Mouse (Mus musculus) embryonic facial prominence, embryonic 15.5 days (tissue): ENCODE results near the gene Cbx2. TPM values are rescaled to one million over a fixed set of nuclear protein-coding genes. Genes with fewer than 3 reads are reported as not detected.

Source experiments
- ATAC-seq: fragments of 200-750 bp; cut with Nextera tagmentation; 2 replicates; pipeline ENCODE4 v1.8.0; 2017; ENCODE audit warnings: low read depth, moderate TSS enrichment; ENCODE audit not compliant: insufficient number of reproducible peaks, low FRiP score, low TSS enrichment
- H3K27ac ChIP-seq: fragments of 300-500 bp; sonication (generic); replicated peaks from 2 replicates; pipeline ENCODE4 v1.5.1; 2015; ENCODE audit warnings: mild to moderate bottlenecking, inconsistent platforms
- H3K27me3 ChIP-seq: fragments of 300-500 bp; sonication (generic); 2 replicates; pipeline ENCODE4 v1.6.1; 2015; ENCODE audit warnings: inconsistent platforms
- H3K36me3 ChIP-seq: fragments of 300-500 bp; sonication (generic); 2 replicates; pipeline ENCODE4 v1.6.1; 2015; ENCODE audit warnings: mild to moderate bottlenecking, inconsistent platforms
- H3K4me1 ChIP-seq: fragments of 300-500 bp; sonication (generic); 2 replicates; pipeline ENCODE4 v1.6.1; 2015; ENCODE audit warnings: inconsistent platforms
- H3K4me2 ChIP-seq: fragments of 300-500 bp; sonication (generic); replicated peaks from 2 replicates; pipeline ENCODE4 v1.6.1; 2015; ENCODE audit warnings: mild to moderate bottlenecking, inconsistent platforms
- H3K4me3 ChIP-seq: fragments of 300-500 bp; sonication (generic); replicated peaks from 2 replicates; pipeline ENCODE4 v1.5.1; 2015; ENCODE audit warnings: mild to moderate bottlenecking, inconsistent platforms
- H3K9ac ChIP-seq: fragments of 300-500 bp; sonication (generic); 2 replicates; pipeline ENCODE4 v1.6.1; 2015; ENCODE audit warnings: inconsistent platforms
- H3K9me3 ChIP-seq: fragments of 300-500 bp; sonication (generic); replicated peaks from 2 replicates; pipeline ENCODE4 v1.6.1; 2016; ENCODE audit warnings: inconsistent platforms
- WGBS: fragments of 180-500 bp; shearing (Covaris S2); methylation state at CpG from one replicate; pipeline ENCODE4 v1.1.7; 2015; 5-methylcytosine and 5-hydroxymethylcytosine counted together
- polyA plus RNA-seq: library from polyadenylated mRNA; unstranded; fragments of >200 nt; fragmentation: Nextera tagmentation; extraction: Ambion mirVana; gene quantifications from 2 replicates; pipeline ENCODE4 v1.2.1, GENCODE M21; 2015

Cbx2 gene
- polyA plus RNA-seq, 1 experiment from 2014 or later = 37.0 TPM

DNA sequence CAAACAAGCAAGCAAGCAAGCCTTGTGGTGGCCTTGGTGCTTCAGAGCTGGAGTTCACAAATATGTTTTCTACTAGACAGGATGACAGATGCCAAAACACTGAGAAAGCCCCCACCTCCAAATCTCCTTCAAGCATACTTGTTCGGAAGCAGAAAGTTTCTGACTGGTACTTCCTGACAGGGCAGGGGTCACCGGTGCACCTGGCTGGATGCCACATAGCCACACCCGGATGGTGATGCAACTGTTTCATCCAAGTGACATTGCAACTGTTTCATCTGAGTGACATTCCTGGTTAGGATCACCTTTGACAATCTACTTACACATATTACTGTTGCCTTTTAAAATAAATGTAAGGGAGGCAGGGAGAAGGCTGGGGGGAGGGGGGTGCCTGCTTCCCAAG, 25.6 kb upstream of the Cbx2 start:
- Histone ChIP-seq H3K4me2 (no peak overlapping the region), H3K27me3 (peaks cover 21% of the 10 kb centered on the region), H3K4me3 (no peak overlapping the region), H3K27ac (no peak overlapping the region), H3K4me1 (peaks cover 29% of the 10 kb centered on the region), H3K36me3 (no peaks in the 10 kb centered on the region), H3K9ac (no peak overlapping the region), H3K9me3 (no peaks in the 10 kb centered on the region)
- ATAC-seq = no peak
- 68% methylated on average over 3 of the region's 3 CpGs for WGBS

DNA sequence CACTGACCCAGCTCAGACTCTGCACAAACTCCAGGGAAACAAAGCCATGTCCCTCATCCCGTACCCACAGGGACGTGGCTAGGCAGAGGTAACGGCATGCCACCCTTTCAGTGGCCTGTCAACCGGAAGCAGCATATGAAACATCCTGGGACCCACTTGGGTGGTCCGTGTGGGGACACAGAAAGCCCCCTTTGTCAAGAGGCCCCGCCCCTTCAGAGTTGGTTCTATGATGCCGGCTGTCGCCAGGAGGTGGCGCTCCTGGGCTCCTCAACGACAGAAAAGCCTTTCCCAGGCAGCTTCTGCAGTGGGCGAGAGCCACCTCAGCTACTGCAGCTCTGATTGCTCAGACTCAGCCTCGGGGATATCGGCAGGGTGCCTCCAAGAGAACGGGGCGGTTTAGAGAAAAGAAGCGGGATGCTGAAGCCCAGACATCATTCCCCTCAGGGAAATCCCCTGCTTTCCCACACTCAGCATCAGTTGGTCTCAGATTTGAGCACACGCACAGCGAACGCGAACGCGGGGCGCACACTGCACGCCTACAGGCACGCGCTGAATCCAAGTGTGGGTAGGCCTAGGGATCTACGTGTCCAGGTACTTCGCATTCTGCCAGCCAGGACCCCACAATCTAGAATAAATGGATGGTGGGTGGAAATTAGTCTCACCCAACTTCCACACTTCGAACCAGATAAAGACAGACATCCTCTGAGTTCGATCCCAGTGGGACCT, 24.1 kb upstream of the Cbx2 start:
- Histone ChIP-seq H3K9me3 (no peaks in the 10 kb centered on the region), H3K4me2 (peak overlapping the region; percentile 55), H3K27me3 (peaks cover 21% of the 10 kb centered on the region), H3K4me1 (peaks cover 29% of the 10 kb centered on the region), H3K36me3 (no peaks in the 10 kb centered on the region), H3K9ac (no peak overlapping the region), H3K27ac (no peak overlapping the region), H3K4me3 (peak overlapping the region; percentile 30)
- 6% methylated on average over 30 of the region's 30 CpGs for WGBS
- ATAC-seq = peak; percentile 58; the same call in 1 of the 2 replicates

- 2% methylated on average over 26 of the region's 26 CpGs for WGBS
- no peaks in the 10 kb centered on the region for H3K9me3 ChIP-seq
- H3K27me3 ChIP-seq = peaks cover 21% of the 10 kb centered on the region
- ATAC-seq = no peak
- H3K4me3 ChIP-seq = peak overlapping the region; percentile 30; the same call in 1 of the 2 replicates
- H3K36me3 ChIP-seq = no peaks in the 10 kb centered on the region
- H3K9ac ChIP-seq = no peak overlapping the region
- H3K27ac ChIP-seq = no peak overlapping the region
- peak overlapping the region; percentile 55 for H3K4me2 ChIP-seq
- H3K4me1 ChIP-seq = peaks cover 29% of the 10 kb centered on the region
Observed at GRCm38 (mm10) chr11:118999361-118999804, 23.4 kb upstream of the Cbx2 start.

DNA sequence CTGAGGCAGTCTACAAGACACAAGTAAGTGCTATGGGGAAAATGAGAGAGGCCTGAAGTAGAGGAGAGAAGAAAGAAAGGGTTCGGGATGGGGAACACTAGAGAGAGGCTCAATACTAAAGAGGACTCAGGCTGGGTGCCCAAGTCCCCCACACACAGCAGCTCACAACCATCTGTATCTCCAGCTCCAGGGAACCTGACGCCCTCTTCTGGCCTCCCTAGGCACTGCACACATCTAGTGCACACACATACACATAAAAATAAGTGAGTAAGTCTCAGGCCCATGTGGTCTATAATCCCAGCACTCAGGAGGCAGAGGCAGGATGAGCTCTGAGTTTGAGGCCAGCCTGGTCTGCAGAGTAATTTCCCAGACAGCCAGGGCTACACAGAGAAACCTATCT, 21.9 kb upstream of the Cbx2 start:
- WGBS = 66% methylated on average over 2 of the region's 2 CpGs
- Histone ChIP-seq H3K27ac (no peak overlapping the region), H3K4me2 (no peak overlapping the region), H3K4me1 (peaks cover 17% of the 10 kb centered on the region), H3K4me3 (no peak overlapping the region), H3K9ac (no peak overlapping the region), H3K27me3 (peaks cover 21% of the 10 kb centered on the region), H3K36me3 (no peaks in the 10 kb centered on the region), H3K9me3 (no peaks in the 10 kb centered on the region)
- ATAC-seq = no peak

DNA sequence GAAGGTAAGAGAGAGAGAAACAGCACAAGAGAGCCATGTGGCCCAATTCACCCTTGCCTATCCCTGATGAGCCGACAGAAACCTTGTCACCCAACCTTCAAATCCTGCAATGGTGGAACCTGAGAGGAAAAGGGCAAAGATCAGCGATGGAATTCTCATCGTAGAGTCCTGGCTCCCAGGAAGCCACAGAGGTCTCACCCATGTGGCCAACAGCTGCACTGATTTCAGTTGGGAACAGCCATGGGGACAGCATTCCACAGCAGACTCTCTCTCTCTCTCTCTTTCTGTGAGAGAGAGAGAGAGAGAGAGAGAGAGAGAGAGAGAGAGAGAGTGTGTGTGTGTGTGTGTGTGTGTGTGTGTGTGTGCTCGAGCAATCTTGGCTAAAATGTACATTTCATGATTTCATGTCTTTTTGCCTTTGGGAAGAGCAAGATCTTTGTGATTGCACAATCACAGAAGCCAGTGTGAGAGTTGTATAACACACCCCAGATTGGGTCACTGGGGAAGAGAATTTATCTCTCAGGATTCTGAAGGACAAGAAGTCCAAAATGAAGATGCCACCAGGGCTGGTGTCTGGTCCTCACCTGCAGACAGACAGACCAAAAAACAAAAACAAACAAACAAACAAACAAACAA, 21.2 kb upstream of the Cbx2 start:
- no peak for ATAC-seq
- H3K4me1 ChIP-seq = peaks cover 17% of the 10 kb centered on the region
- no peak overlapping the region for H3K4me2 ChIP-seq
- no peaks in the 10 kb centered on the region for H3K36me3 ChIP-seq
- peaks cover 21% of the 10 kb centered on the region for H3K27me3 ChIP-seq
- no peaks in the 10 kb centered on the region for H3K9me3 ChIP-seq
- H3K27ac ChIP-seq = no peak overlapping the region
- 39% methylated on average over 4 of the region's 4 CpGs for WGBS
- no peak overlapping the region for H3K9ac ChIP-seq
- no peak overlapping the region for H3K4me3 ChIP-seq

DNA sequence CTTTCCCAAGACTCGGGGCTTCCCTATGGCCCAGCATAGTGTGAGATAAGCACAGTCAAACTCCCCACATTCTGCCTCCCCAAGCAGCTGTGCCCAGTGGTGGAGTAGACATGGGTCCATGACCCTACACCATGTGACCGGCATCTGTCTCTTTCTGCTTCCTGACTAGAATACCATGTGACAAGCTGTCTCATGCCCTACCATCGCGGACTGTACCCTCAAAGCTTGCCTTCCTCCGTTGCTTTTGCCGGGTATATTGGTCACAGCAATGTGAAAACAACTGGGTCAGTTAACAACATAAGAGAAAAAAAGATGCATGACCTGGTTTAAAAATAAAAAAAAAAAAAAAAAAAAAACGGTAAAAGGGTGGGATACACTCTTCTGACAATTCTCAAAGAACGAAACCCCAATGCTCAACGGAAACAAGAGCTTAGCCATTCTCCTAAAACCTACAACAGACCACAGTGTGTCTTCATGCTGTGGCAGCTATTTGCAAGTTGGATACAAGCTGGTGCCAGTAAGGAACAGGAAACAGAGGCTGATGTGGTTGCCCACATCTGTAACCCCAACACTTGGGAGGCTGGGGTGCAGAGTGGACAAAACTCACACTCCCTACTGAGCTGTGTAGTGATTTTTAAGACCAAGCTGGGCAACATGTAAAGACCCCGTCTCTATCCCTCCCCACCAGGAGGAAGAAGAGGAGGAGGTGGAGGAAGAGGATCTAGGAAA, 17.1 kb upstream of the Cbx2 start:
- H3K4me1 ChIP-seq = peaks cover 9% of the 10 kb centered on the region; the same call in 1 of the 2 replicates
- 79% methylated on average over 10 of the region's 10 CpGs for WGBS
- H3K4me2 ChIP-seq = no peak overlapping the region
- no peak overlapping the region for H3K4me3 ChIP-seq
- no peak overlapping the region for H3K9ac ChIP-seq
- no peak for ATAC-seq
- peaks cover 2% of the 10 kb centered on the region; the same call in 1 of the 2 replicates for H3K27me3 ChIP-seq
- H3K36me3 ChIP-seq = no peaks in the 10 kb centered on the region
- H3K9me3 ChIP-seq = no peaks in the 10 kb centered on the region
- no peak overlapping the region for H3K27ac ChIP-seq

- no peaks in the 10 kb centered on the region for H3K27me3 ChIP-seq
- H3K9me3 ChIP-seq = no peaks in the 10 kb centered on the region
- no peak for ATAC-seq
- H3K36me3 ChIP-seq = no peaks in the 10 kb centered on the region
- no peak overlapping the region for H3K4me3 ChIP-seq
- 68% methylated on average over 3 of the region's 3 CpGs for WGBS
- no peak overlapping the region for H3K9ac ChIP-seq
- peaks cover 9% of the 10 kb centered on the region; the same call in 1 of the 2 replicates for H3K4me1 ChIP-seq
- H3K27ac ChIP-seq = no peak overlapping the region
- H3K4me2 ChIP-seq = no peak overlapping the region
Observed at GRCm38 (mm10) chr11:119006462-119006861, 16.3 kb upstream of the Cbx2 start.

DNA sequence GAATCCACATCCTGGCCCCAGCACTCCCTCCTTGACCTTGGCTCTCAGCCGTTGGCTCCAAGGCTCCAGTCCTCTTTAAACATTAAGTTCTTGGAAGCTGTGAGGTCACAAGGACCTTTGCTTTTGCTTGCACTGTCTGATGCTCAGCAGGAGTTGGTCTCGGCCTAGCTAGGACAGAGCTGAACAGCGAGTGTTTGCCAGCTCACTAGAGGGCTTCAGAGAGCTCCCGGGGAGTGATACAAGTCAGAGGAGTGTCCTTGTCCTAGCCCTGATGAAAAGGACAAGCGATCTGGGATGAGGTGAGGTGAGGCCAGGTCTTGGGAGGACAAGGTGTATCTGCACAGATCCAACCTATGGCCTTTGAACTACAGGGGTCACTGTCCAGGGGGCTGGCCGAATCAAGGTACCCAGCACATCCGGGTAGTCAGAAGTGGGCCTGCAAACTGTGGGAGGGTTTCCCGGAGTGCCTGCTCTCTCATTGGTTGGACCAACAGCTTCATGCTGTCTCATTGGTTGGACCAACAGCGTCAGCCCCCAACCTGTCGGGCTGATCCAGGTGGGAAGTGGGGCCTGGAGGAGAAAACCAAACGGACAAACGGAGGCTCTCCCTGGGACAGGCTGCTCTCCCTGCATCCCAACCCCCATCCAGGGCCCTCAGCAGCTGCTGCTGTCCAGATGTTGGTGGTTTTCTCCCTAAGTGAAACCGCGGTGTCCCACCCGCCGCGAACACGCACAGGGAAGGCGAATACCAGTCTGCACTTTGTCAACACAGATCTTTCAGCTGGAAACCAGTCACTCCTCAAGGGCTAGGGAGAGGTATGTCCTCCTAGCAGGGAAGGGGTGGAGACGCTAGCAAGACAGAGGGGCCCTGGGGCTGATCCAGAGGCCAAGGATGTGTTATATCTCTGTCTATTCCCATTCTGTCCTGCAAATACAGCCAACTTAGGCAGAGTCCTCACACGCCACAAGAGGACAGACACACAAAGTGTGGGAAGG, 15.0 kb upstream of the Cbx2 start:
- WGBS = 18% methylated on average over 21 of the region's 21 CpGs

DNA sequence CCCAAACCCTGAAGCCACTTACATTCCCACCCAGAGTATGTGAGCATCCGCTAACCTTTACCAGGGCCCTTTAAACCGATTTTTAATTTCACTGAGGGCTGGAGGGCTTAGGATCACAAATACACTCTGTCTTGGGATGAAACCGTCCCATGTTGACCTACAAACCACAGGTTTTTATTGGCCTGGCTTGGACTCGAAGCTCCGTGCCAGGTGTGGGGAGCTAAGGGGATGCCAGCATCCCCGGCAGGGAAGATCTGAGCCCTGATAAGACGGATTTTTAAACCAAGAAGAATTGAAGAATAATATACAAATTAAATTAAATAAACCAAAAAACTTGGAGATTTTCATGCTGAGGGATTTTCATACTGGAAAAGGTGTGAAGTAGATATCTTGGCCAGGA, 8.3 kb upstream of the Cbx2 start:
- ATAC-seq = no peak
- Histone ChIP-seq H3K9me3 (no peaks in the 10 kb centered on the region), H3K27me3 (no peaks in the 10 kb centered on the region), H3K4me3 (no peak overlapping the region), H3K4me2 (no peak overlapping the region), H3K36me3 (no peaks in the 10 kb centered on the region), H3K27ac (no peak overlapping the region), H3K4me1 (no peaks in the 10 kb centered on the region), H3K9ac (no peak overlapping the region)
- whole genome bisulfite sequencing = 67% methylated on average over 7 of the region's 7 CpGs

More for the DNA sequence above, 15.0 kb upstream of the Cbx2 start:
- Histone ChIP-seq H3K4me1 (peaks cover 9% of the 10 kb centered on the region; the same call in 1 of the 2 replicates), H3K27me3 (no peaks in the 10 kb centered on the region), H3K4me2 (peak overlapping the region; percentile 46), H3K36me3 (no peaks in the 10 kb centered on the region), H3K9ac (peak overlapping the region; percentile 7; the same call in 1 of the 2 replicates), H3K9me3 (no peaks in the 10 kb centered on the region), H3K27ac (no peak overlapping the region), H3K4me3 (peak overlapping the region; percentile 39)
- peak; percentile 74; the same call in 1 of the 2 replicates for ATAC-seq

- no peak overlapping the region for H3K4me2 ChIP-seq
- no peak for ATAC-seq
- H3K27me3 ChIP-seq = no peaks in the 10 kb centered on the region
- no peaks in the 10 kb centered on the region for H3K36me3 ChIP-seq
- 71% methylated on average over 7 of the region's 7 CpGs for WGBS
- no peak overlapping the region for H3K4me3 ChIP-seq
- H3K27ac ChIP-seq = no peak overlapping the region
- H3K9me3 ChIP-seq = no peaks in the 10 kb centered on the region
- H3K4me1 ChIP-seq = peaks cover 8% of the 10 kb centered on the region
- no peak overlapping the region for H3K9ac ChIP-seq
Observed at GRCm38 (mm10) chr11:119017506-119017905, 5.3 kb upstream of the Cbx2 start.
